Mouse (Mus musculus) lung, embryonic 14.5 days (tissue): ENCODE results near the gene Bdkrb2. TPM values are rescaled to one million over a fixed set of nuclear protein-coding genes. Genes with fewer than 3 reads are reported as not detected.
A peak's percentile ranks its signal among the peaks of the same experiment; 100 is the strongest.

ENCODE experiments used
- ATAC-seq: fragments of 200-750 bp; cut with Nextera tagmentation; 2 replicates; pipeline ENCODE4 v1.8.0; 2017; ENCODE audit warnings: mild to moderate bottlenecking, moderate TSS enrichment, moderate library complexity; ENCODE audit not compliant: insufficient read depth
- DNase-seq: peaks from one replicate; pipeline ENCODE4 v3.0.0-alpha.2; 2015
- H3K27ac ChIP-seq: fragments of 300-500 bp; sonication (generic); 2 replicates; pipeline ENCODE4 v1.5.1; 2014; ENCODE audit warnings: low read depth, mild to moderate bottlenecking, moderate library complexity
- H3K27me3 ChIP-seq: fragments of 300-500 bp; sonication (generic); 2 replicates; pipeline ENCODE4 v1.6.1; 2014; ENCODE audit warnings: low read length, control low read depth; ENCODE audit not compliant: insufficient read depth
- H3K36me3 ChIP-seq: fragments of 300-500 bp; sonication (generic); 2 replicates; pipeline ENCODE4 v1.6.1; 2014; ENCODE audit warnings: control low read depth; ENCODE audit not compliant: insufficient read depth
- H3K4me1 ChIP-seq: fragments of 300-500 bp; sonication (generic); 2 replicates; pipeline ENCODE4 v1.6.1; 2014; ENCODE audit warnings: antibody characterized with exemption, control low read depth; ENCODE audit not compliant: insufficient read depth
- H3K4me2 ChIP-seq: fragments of 300-500 bp; sonication (generic); 2 replicates; pipeline ENCODE4 v1.6.1; 2014; ENCODE audit warnings: mild to moderate bottlenecking
- H3K4me3 ChIP-seq: fragments of 300-500 bp; sonication (generic); 2 replicates; pipeline ENCODE4 v1.5.1; 2014; ENCODE audit warnings: low read depth, low read length
- H3K9ac ChIP-seq: fragments of 300-500 bp; sonication (generic); 2 replicates; pipeline ENCODE4 v1.6.1; 2014
- H3K9me3 ChIP-seq: fragments of 300-500 bp; sonication (generic); 2 replicates; pipeline ENCODE4 v1.6.1; 2016; ENCODE audit warnings: low read depth, low read length, control low read depth
- CTCF ChIP-seq: IDR thresholded peaks from 2 replicates; pipeline ENCODE4 v1.5.1; 2016; ENCODE audit warnings: antibody characterized with exemption, low read depth
- WGBS: fragments of 180-500 bp; shearing (Covaris S2); extraction: QIAGEN DNeasy Blood & Tissue Kit; methylation state at CpG from one replicate; pipeline ENCODE4 v1.1.7; 2014; 5-methylcytosine and 5-hydroxymethylcytosine counted together
- polyA plus RNA-seq: library from polyadenylated mRNA; unstranded; fragments of >200 nt; fragmentation: Nextera tagmentation; extraction: Ambion mirVana; gene quantifications from 2 replicates; pipeline ENCODE4 v1.2.1, GENCODE M21; 2014

Gene Bdkrb2
- polyA plus RNA-seq, 1 experiment from 2014 or later, result 0.21 TPM

DNA sequence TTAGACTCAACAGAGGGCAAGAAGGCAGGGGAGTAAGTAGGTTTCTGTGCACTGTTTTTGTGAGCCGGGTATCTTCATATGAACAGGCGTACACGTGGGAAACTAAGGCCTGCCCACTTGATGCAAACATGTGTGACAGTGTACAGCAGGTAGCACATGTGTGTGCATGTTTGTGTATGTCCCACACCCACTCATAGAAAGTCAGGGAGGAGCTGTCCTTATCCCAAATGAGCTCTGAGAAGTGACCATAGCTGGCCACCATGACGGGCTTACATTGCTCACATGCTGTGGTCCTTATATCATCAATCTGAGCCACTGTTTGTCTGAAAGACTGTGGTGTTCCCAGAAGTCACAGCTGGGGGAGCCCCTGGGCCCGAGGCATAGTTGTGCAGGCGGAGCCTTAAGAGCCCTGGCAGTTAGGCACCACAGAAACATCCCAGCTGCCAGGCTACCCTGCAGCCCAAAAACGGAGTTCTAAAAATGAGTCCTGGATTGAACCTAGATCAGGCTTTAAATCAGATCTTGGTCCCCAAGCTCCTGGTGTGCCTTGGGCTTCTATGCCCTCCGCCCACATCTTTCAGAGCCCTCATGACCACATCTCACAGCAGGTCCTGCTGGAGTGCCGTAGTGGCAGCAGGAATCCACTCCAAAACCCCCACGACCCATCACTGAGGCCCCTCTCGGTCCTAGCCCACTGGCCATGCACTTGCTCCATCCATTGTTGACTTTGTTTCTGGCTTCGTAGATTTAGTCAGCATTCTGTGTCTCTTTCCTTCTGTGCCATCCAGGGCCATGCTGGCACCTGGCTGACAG, 21.2 kb upstream of the Bdkrb2 start:
- Histone ChIP-seq H3K27ac (no peak overlapping the region), H3K4me3 (no peak overlapping the region), H3K4me1 (peaks cover 4% of the 10 kb centered on the region), H3K9ac (no peak overlapping the region), H3K9me3 (no peaks in the 10 kb centered on the region), H3K36me3 (no peaks in the 10 kb centered on the region), H3K4me2 (no peak overlapping the region), H3K27me3 (no peaks in the 10 kb centered on the region)
- DNase-seq (peak; percentile 54), ATAC-seq (no peak)
- 63% methylated on average over 12 of the region's 12 CpGs for WGBS
- TF ChIP-seq CTCF, result peak; percentile 24; the same call in 1 of the 2 replicates

DNA sequence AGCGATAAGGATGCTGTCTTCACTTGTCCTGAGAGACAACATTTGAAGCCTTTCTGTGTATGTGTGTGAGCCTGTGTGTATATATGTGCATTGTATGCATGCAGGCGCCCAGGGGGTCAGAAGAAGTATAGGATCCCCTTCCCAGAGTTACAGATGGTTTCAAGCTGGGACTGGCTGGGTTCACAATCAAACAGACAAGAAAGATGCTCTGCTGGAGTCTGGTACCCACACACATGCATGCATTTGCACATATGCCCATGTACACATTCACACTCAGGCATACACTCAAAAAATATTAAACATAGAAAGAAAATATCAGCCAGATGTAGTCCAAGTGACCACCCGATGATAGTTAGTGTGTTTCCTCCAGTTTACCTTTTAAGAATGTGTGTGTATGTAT, 20.5 kb upstream of the Bdkrb2 start:
- H3K27ac ChIP-seq, result no peak overlapping the region
- no peaks in the 10 kb centered on the region for H3K9me3 ChIP-seq
- no peak for DNase-seq
- peaks cover 4% of the 10 kb centered on the region for H3K4me1 ChIP-seq
- H3K4me2 ChIP-seq, result no peak overlapping the region
- TF ChIP-seq CTCF, result no peak
- WGBS, result 71% methylated on average over 3 of the region's 3 CpGs
- H3K9ac ChIP-seq, result no peak overlapping the region
- H3K27me3 ChIP-seq, result no peaks in the 10 kb centered on the region
- ATAC-seq, result no peak
- H3K4me3 ChIP-seq, result no peak overlapping the region
- no peaks in the 10 kb centered on the region for H3K36me3 ChIP-seq

DNA sequence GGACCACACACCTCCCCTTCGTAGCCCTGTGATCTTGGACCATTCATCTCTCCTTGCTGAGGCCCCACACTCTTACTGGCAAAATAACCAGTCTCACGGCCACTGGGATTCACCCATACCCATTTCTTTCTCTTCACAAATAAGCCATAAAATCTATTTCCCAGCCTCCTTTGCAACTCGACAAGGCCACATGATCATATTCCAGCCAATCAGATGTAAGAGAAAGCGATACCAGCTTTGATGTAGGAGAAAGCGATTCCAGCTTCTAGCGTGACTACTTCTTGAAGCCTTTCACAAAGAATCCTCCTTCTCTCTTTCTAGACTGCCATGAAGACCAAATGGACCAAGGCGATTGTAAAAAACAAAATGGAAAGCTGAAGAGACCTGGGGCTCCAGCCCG, 19.9 kb upstream of the Bdkrb2 start:
- no peak for TF ChIP-seq CTCF
- Histone ChIP-seq H3K4me1 (peaks cover 6% of the 10 kb centered on the region), H3K9me3 (no peaks in the 10 kb centered on the region), H3K27me3 (no peaks in the 10 kb centered on the region), H3K4me3 (no peak overlapping the region), H3K4me2 (no peak overlapping the region), H3K36me3 (no peaks in the 10 kb centered on the region), H3K27ac (no peak overlapping the region), H3K9ac (no peak overlapping the region)
- ATAC-seq, result no peak
- DNase-seq, result no peak
- 71% methylated on average over 8 of the region's 8 CpGs for whole genome bisulfite sequencing

DNA sequence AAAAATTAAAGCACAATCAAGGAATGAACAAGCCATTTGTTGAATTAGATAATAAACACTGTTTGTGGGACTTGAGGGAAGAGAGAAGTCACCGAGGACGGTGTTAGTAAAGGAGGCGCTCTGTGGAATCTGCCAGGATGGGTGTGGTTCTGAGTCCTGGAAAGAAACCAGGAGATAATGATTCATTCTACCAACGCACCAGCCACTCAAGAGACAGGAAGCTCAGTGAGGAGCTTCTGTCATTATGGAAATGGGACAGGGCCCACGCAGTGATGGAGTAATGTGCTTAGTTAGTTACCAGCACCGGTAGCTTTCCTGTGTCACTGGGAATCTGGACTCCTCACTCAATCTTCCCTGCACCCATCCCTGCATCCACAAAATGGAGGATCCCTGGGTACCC, 19.3 kb upstream of the Bdkrb2 start:
- no peak for ATAC-seq

DNA sequence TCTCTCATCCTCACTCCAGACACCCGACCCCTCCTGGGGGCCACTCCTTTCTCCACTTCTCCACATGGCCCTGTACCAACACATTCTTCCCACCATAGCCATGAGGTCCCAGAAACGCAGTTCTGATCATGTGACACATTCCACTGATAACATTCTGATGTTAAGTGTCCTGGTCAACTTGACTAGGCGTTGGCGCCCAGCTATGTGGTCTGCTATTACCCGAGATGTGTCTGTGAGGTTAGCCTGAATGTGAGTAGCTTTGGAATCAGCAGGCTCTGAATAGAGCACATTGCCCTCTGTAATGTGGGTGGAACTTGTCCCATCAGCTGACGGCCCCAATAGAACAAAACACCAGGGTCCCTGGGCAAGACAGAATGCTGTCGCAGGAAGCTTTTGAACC, 18.2 kb upstream of the Bdkrb2 start:
- DNase-seq, result no peak
- TF ChIP-seq CTCF, result no peak
- Histone ChIP-seq H3K4me3 (no peak overlapping the region), H3K4me2 (no peak overlapping the region), H3K27me3 (no peaks in the 10 kb centered on the region), H3K4me1 (peaks cover 7% of the 10 kb centered on the region), H3K36me3 (no peaks in the 10 kb centered on the region), H3K9me3 (no peaks in the 10 kb centered on the region), H3K27ac (no peak overlapping the region), H3K9ac (no peak overlapping the region)
- no peak for ATAC-seq
- 58% methylated on average over 7 of the region's 7 CpGs for WGBS

More for the DNA sequence above, 19.3 kb upstream of the Bdkrb2 start:
- Histone ChIP-seq H3K4me3 (no peak overlapping the region), H3K9me3 (no peaks in the 10 kb centered on the region), H3K36me3 (no peaks in the 10 kb centered on the region), H3K9ac (no peak overlapping the region), H3K4me2 (no peak overlapping the region), H3K4me1 (peaks cover 7% of the 10 kb centered on the region), H3K27ac (no peak overlapping the region), H3K27me3 (no peaks in the 10 kb centered on the region)
- TF ChIP-seq CTCF, result no peak
- WGBS, result 50% methylated on average over 6 of the region's 6 CpGs
- DNase-seq, result no peak

DNA sequence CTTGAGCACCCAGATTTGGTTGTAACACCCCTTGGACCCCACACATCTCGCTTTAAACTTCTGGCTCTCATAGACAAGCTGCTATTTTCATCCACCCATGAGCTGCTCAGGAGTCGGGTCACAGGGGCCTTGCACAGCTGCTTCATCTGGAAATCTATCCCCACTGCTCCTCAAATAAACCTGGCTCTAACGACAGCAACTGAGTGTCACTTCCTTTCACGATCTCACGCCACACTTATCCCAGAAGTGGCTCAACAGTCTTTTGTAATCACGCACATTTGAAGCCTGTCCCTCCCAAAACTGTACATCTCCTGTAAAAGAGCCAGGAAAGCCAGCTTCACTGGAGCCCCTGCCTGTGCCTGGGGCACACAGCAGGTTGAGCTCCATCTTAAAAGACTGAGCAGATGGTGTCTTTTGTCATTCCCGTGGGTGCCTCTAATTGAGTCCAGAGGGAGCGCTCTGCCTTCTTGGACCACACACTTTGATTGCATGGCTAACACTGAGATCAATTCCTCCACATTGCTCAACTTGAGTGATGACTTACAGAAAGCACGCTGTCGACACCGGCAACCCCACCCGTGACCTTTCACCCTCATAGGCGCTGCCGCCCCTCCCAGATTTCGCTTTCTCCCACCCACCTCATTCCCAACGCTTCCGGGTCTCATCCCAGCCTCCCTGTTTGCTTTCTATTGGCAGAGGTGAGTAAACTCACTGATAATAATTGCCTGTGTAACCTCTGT, 17.2 kb upstream of the Bdkrb2 start:
- H3K4me3 ChIP-seq, result no peak overlapping the region
- H3K27me3 ChIP-seq, result no peaks in the 10 kb centered on the region
- no peak overlapping the region for H3K4me2 ChIP-seq
- DNase-seq, result no peak
- H3K4me1 ChIP-seq, result peaks cover 7% of the 10 kb centered on the region
- H3K27ac ChIP-seq, result no peak overlapping the region
- H3K9me3 ChIP-seq, result no peaks in the 10 kb centered on the region
- ATAC-seq, result no peak
- no peak for TF ChIP-seq CTCF
- WGBS, result 18% methylated on average over 17 of the region's 17 CpGs
- no peaks in the 10 kb centered on the region for H3K36me3 ChIP-seq
- H3K9ac ChIP-seq, result no peak overlapping the region

DNA sequence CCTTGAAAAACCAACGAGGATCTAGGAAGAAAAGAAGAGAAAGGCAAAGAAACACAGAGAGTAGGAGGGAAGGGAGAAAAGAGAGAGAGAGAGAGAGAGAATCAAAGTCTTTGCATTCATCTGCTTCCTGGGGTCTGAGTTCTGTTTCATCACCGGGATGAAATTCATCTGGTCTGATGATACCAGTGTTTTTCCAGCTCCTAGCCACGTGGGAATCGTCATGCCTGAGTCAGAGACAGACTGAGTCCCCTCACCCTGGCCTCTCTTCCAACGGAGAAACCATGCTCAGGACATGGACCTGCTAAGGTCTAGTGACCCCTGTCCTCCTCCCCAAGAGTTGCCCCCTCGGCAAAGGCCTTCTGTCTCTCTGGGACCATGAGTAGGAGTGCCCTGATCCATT, 16.5 kb upstream of the Bdkrb2 start:
- Histone ChIP-seq H3K27me3 (no peaks in the 10 kb centered on the region), H3K9ac (no peak overlapping the region), H3K4me3 (no peak overlapping the region), H3K9me3 (no peaks in the 10 kb centered on the region), H3K27ac (no peak overlapping the region), H3K4me1 (peaks cover 7% of the 10 kb centered on the region), H3K4me2 (no peak overlapping the region), H3K36me3 (no peaks in the 10 kb centered on the region)
- DNase-seq (no peak), ATAC-seq (no peak)
- WGBS, result 44% methylated on average over 6 of the region's 6 CpGs
- TF ChIP-seq CTCF, result no peak
